Mouse (Mus musculus) limb, embryonic 13.5 days (tissue): ENCODE data around the gene Olfr324. TPM values are rescaled to one million over a fixed set of nuclear protein-coding genes. Genes with fewer than 3 reads are reported as not detected.

ENCODE experiments used
- ATAC-seq: fragments of 200-750 bp; cut with Nextera tagmentation; 2 replicates; pipeline ENCODE4 v1.8.0; 2017; ENCODE audit warnings: low read depth, moderate number of reproducible peaks, moderate TSS enrichment; ENCODE audit not compliant: low FRiP score
- H3K27ac ChIP-seq: fragments of 300-500 bp; sonication (generic); 2 replicates; pipeline ENCODE4 v1.5.1; 2015; ENCODE audit warnings: inconsistent platforms, mild to moderate bottlenecking, moderate library complexity
- H3K27me3 ChIP-seq: fragments of 300-500 bp; sonication (generic); 2 replicates; pipeline ENCODE4 v1.6.1; 2015; ENCODE audit warnings: mild to moderate bottlenecking, inconsistent platforms
- H3K36me3 ChIP-seq: fragments of 300-500 bp; sonication (generic); 2 replicates; pipeline ENCODE4 v1.6.1; 2015; ENCODE audit warnings: inconsistent platforms, mild to moderate bottlenecking, moderate library complexity
- H3K4me1 ChIP-seq: fragments of 300-500 bp; sonication (generic); 2 replicates; pipeline ENCODE4 v1.6.1; 2015; ENCODE audit warnings: inconsistent platforms
- H3K4me2 ChIP-seq: fragments of 300-500 bp; sonication (generic); replicated peaks from 2 replicates; pipeline ENCODE4 v1.6.1; 2015; ENCODE audit warnings: inconsistent platforms, mild to moderate bottlenecking, moderate library complexity
- H3K4me3 ChIP-seq: fragments of 300-500 bp; sonication (generic); 2 replicates; pipeline ENCODE4 v1.5.1; 2015; ENCODE audit warnings: moderate library complexity, mild to moderate bottlenecking, inconsistent platforms
- H3K9ac ChIP-seq: fragments of 300-500 bp; sonication (generic); 2 replicates; pipeline ENCODE4 v1.6.1; 2015; ENCODE audit warnings: mild to moderate bottlenecking, inconsistent platforms
- H3K9me3 ChIP-seq: fragments of 300-500 bp; sonication (generic); 2 replicates; pipeline ENCODE4 v1.6.1; 2016; ENCODE audit warnings: inconsistent platforms
- WGBS: fragments of 180-500 bp; shearing (Covaris S2); methylation state at CpG from one replicate; pipeline ENCODE4 v1.1.7; 2015; 5-methylcytosine and 5-hydroxymethylcytosine counted together
- polyA plus RNA-seq: library from polyadenylated mRNA; unstranded; fragments of >200 nt; fragmentation: Nextera tagmentation; extraction: Ambion mirVana; gene quantifications from 2 replicates; pipeline ENCODE4 v1.2.1, GENCODE M21; 2015

Gene Olfr324
- polyA plus RNA-seq, 1 experiment from 2014 or later = not detected

GRCm38 (mm10) chr11:58605228-58605627, 10.3 kb downstream of the Olfr324 start:
- ATAC-seq = no peak
- H3K27me3 ChIP-seq = no peaks in the 10 kb centered on the region
- no peak overlapping the region for H3K27ac ChIP-seq
- H3K9me3 ChIP-seq = no peaks in the 10 kb centered on the region
- H3K4me2 ChIP-seq = no peak overlapping the region
- no peak overlapping the region for H3K9ac ChIP-seq
- H3K4me3 ChIP-seq = no peak overlapping the region
- no peaks in the 10 kb centered on the region for H3K36me3 ChIP-seq
- no peaks in the 10 kb centered on the region for H3K4me1 ChIP-seq
- 86% methylated on average over 3 of the region's 3 CpGs for WGBS

- Histone ChIP-seq H3K36me3 (no peaks in the 10 kb centered on the region), H3K9me3 (no peaks in the 10 kb centered on the region), H3K9ac (no peak overlapping the region), H3K27ac (no peak overlapping the region), H3K4me2 (no peak overlapping the region), H3K4me3 (no peak overlapping the region), H3K4me1 (no peaks in the 10 kb centered on the region), H3K27me3 (no peaks in the 10 kb centered on the region)
- ATAC-seq = no peak
- 89% methylated on average over 12 of the region's 12 CpGs for WGBS
These were observed 11.4 kb downstream of the Olfr324 start for GRCm38 (mm10) chr11:58606177-58606919.

GRCm38 (mm10) chr11:58607030-58607429, 12.1 kb downstream of the Olfr324 start:
- ATAC-seq = no peak
- 84% methylated on average over 6 of the region's 6 CpGs for WGBS
- H3K4me3 ChIP-seq = no peak overlapping the region
- no peaks in the 10 kb centered on the region for H3K9me3 ChIP-seq
- no peak overlapping the region for H3K4me2 ChIP-seq
- no peaks in the 10 kb centered on the region for H3K36me3 ChIP-seq
- no peak overlapping the region for H3K9ac ChIP-seq
- no peak overlapping the region for H3K27ac ChIP-seq
- no peaks in the 10 kb centered on the region for H3K27me3 ChIP-seq
- no peaks in the 10 kb centered on the region for H3K4me1 ChIP-seq

- ATAC-seq = no peak
- Histone ChIP-seq H3K4me2 (no peak overlapping the region), H3K9me3 (no peaks in the 10 kb centered on the region), H3K27ac (no peak overlapping the region), H3K36me3 (no peaks in the 10 kb centered on the region), H3K4me1 (no peaks in the 10 kb centered on the region), H3K4me3 (no peak overlapping the region), H3K9ac (no peak overlapping the region), H3K27me3 (no peaks in the 10 kb centered on the region)
- WGBS = 53% methylated on average over 3 of the region's 3 CpGs
These were observed 18.4 kb downstream of the Olfr324 start for GRCm38 (mm10) chr11:58613359-58613758.

GRCm38 (mm10) chr11:58614526-58614925, 19.6 kb downstream of the Olfr324 start:
- H3K9ac ChIP-seq = no peak overlapping the region
- H3K4me1 ChIP-seq = no peaks in the 10 kb centered on the region
- H3K27me3 ChIP-seq = no peaks in the 10 kb centered on the region
- H3K27ac ChIP-seq = no peak overlapping the region
- H3K9me3 ChIP-seq = no peaks in the 10 kb centered on the region
- no peak overlapping the region for H3K4me2 ChIP-seq
- ATAC-seq = no peak
- no peaks in the 10 kb centered on the region for H3K36me3 ChIP-seq
- H3K4me3 ChIP-seq = no peak overlapping the region

- no peak for ATAC-seq
- H3K36me3 ChIP-seq = no peaks in the 10 kb centered on the region
- H3K4me2 ChIP-seq = no peak within 1 kb of the TSS
- H3K27me3 ChIP-seq = no peaks in the 10 kb centered on the region
- 93% methylated on average over 4 of the region's 4 CpGs for WGBS
- no peaks in the 10 kb centered on the region for H3K4me1 ChIP-seq
- H3K4me3 ChIP-seq = no peak within 1 kb of the TSS
- no peak within 1 kb of the TSS for H3K27ac ChIP-seq
- no peaks in the 10 kb centered on the region for H3K9me3 ChIP-seq
- no peak within 1 kb of the TSS for H3K9ac ChIP-seq
These were observed 21.1 kb downstream of the Olfr324 start, which contains the start of gene 2210407C18Rik for GRCm38 (mm10) chr11:58615975-58616374. Gene 2210407C18Rik, minus strand, starts transcription at chr11:58616075.

GRCm38 (mm10) chr11:58618369-58618768, 23.5 kb downstream of the Olfr324 start:
- ATAC-seq = no peak
- no peaks in the 10 kb centered on the region for H3K4me1 ChIP-seq
- H3K27ac ChIP-seq = no peak overlapping the region
- H3K36me3 ChIP-seq = no peaks in the 10 kb centered on the region
- no peak overlapping the region for H3K9ac ChIP-seq
- no peak overlapping the region for H3K4me3 ChIP-seq
- no peak overlapping the region for H3K4me2 ChIP-seq
- no peaks in the 10 kb centered on the region for H3K9me3 ChIP-seq
- WGBS = 73% methylated on average over 3 of the region's 3 CpGs
- no peaks in the 10 kb centered on the region for H3K27me3 ChIP-seq

- no peaks in the 10 kb centered on the region for H3K36me3 ChIP-seq
- WGBS = 75% methylated on average over 6 of the region's 6 CpGs
- H3K9ac ChIP-seq = no peak overlapping the region
- no peak for ATAC-seq
- no peak overlapping the region for H3K27ac ChIP-seq
- H3K4me3 ChIP-seq = no peak overlapping the region
- no peaks in the 10 kb centered on the region for H3K9me3 ChIP-seq
- H3K27me3 ChIP-seq = no peaks in the 10 kb centered on the region
- no peaks in the 10 kb centered on the region for H3K4me1 ChIP-seq
- no peak overlapping the region for H3K4me2 ChIP-seq
These were observed 23.9 kb downstream of the Olfr324 start for GRCm38 (mm10) chr11:58618793-58619192.

GRCm38 (mm10) chr11:58626146-58626545, 31.2 kb downstream of the Olfr324 start:
- no peak overlapping the region for H3K9ac ChIP-seq
- H3K4me1 ChIP-seq = no peaks in the 10 kb centered on the region
- no peak overlapping the region for H3K27ac ChIP-seq
- no peaks in the 10 kb centered on the region for H3K36me3 ChIP-seq
- WGBS = 73% methylated on average over 4 of the region's 4 CpGs
- H3K27me3 ChIP-seq = no peaks in the 10 kb centered on the region
- H3K9me3 ChIP-seq = no peaks in the 10 kb centered on the region
- ATAC-seq = no peak
- no peak overlapping the region for H3K4me3 ChIP-seq
- H3K4me2 ChIP-seq = no peak overlapping the region

- no peaks in the 10 kb centered on the region for H3K4me1 ChIP-seq
These were observed 35.5 kb downstream of the Olfr324 start, which contains the start of gene Olfr323 for GRCm38 (mm10) chr11:58630401-58630800. Gene Olfr323, minus strand, starts transcription at chr11:58630501.

GRCm38 (mm10) chr11:58634878-58635277, 40.0 kb downstream of the Olfr324 start:
- no peak overlapping the region for H3K4me2 ChIP-seq
- ATAC-seq = no peak

More at GRCm38 (mm10) chr11:58630401-58630800, 35.5 kb downstream of the Olfr324 start, which contains the start of gene Olfr323:
- H3K4me3 ChIP-seq = no peak within 1 kb of the TSS
- no peaks in the 10 kb centered on the region for H3K27me3 ChIP-seq
- no peaks in the 10 kb centered on the region for H3K36me3 ChIP-seq
- no peak within 1 kb of the TSS for H3K9ac ChIP-seq
- H3K4me2 ChIP-seq = no peak within 1 kb of the TSS
- no peak for ATAC-seq
- H3K27ac ChIP-seq = no peak within 1 kb of the TSS
- WGBS = 80% methylated on average over 5 of the region's 5 CpGs
- H3K9me3 ChIP-seq = no peaks in the 10 kb centered on the region

GRCm38 (mm10) chr11:58636376-58636977, 41.6 kb downstream of the Olfr324 start:
- Histone ChIP-seq H3K36me3 (no peaks in the 10 kb centered on the region), H3K9ac (no peak overlapping the region), H3K27ac (no peak overlapping the region), H3K9me3 (no peaks in the 10 kb centered on the region), H3K4me1 (peaks cover 7% of the 10 kb centered on the region; the same call in 1 of the 2 replicates), H3K4me3 (no peak overlapping the region), H3K27me3 (peaks cover 45% of the 10 kb centered on the region), H3K4me2 (no peak overlapping the region)
- no peak for ATAC-seq
- WGBS = 22% methylated on average over 4 of the region's 4 CpGs

More at GRCm38 (mm10) chr11:58634878-58635277, 40.0 kb downstream of the Olfr324 start:
- no peaks in the 10 kb centered on the region for H3K4me1 ChIP-seq
- no peaks in the 10 kb centered on the region for H3K9me3 ChIP-seq
- no peak overlapping the region for H3K9ac ChIP-seq
- H3K27ac ChIP-seq = no peak overlapping the region
- no peak overlapping the region for H3K4me3 ChIP-seq
- peaks cover 29% of the 10 kb centered on the region for H3K27me3 ChIP-seq
- H3K36me3 ChIP-seq = no peaks in the 10 kb centered on the region
- 59% methylated on average over 4 of the region's 4 CpGs for WGBS
